Mouse (Mus musculus): Measurements from ENCODE around the gene Stxbp3.

GRCm38 (mm10) chr3:108791054-108791706 lies 49.1 kb downstream of the Stxbp3 start:
- TF ChIP-seq CTCF (IDR thresholded peaks at IDR 0.05; ENCODE audit: low read depth, low read length), result no peak
- TF ChIP-seq POLR2A (IDR thresholded peaks at IDR 0.05; ENCODE audit: borderline replicate concordance, low read depth, low read length), result no peak
